Mouse (Mus musculus) heart, postnatal 0 days (tissue): ENCODE data around the gene Mgll. TPM values are rescaled to one million over a fixed set of nuclear protein-coding genes. Genes with fewer than 3 reads are reported as not detected.
A peak's percentile ranks its signal among the peaks of the same experiment; 100 is the strongest.

Experiments
- ATAC-seq: fragments of 200-750 bp; cut with Nextera tagmentation; 2 replicates; pipeline ENCODE4 v1.8.0; 2017; ENCODE audit warnings: low read depth, moderate number of reproducible peaks, moderate library complexity; ENCODE audit not compliant: insufficient read depth
- DNase-seq: peaks from one replicate; pipeline ENCODE4 v3.0.0-alpha.2; 2016; ENCODE audit warnings: low spot score
- H3K27ac ChIP-seq: fragments of 300-500 bp; sonication (generic); 2 replicates; pipeline ENCODE4 v1.5.1; 2014; ENCODE audit warnings: low read depth, mild to moderate bottlenecking
- H3K27me3 ChIP-seq: fragments of 300-500 bp; sonication (generic); 2 replicates; pipeline ENCODE4 v1.6.1; 2014; ENCODE audit warnings: low read length, mixed read lengths; ENCODE audit not compliant: control insufficient read depth, insufficient read depth
- H3K36me3 ChIP-seq: fragments of 300-500 bp; sonication (generic); replicated peaks from 2 replicates; pipeline ENCODE4 v1.6.1; 2014; ENCODE audit warnings: low read length, mixed read lengths; ENCODE audit not compliant: control insufficient read depth, insufficient read depth
- H3K4me1 ChIP-seq: fragments of 300-500 bp; sonication (generic); 2 replicates; pipeline ENCODE4 v1.6.1; 2014; ENCODE audit warnings: antibody characterized with exemption; ENCODE audit not compliant: control insufficient read depth, insufficient read depth
- H3K4me2 ChIP-seq: fragments of 300-500 bp; sonication (generic); 2 replicates; pipeline ENCODE4 v1.6.1; 2014; ENCODE audit warnings: low read depth, mild to moderate bottlenecking, low read length, moderate library complexity
- H3K4me3 ChIP-seq: fragments of 300-500 bp; sonication (generic); 2 replicates; pipeline ENCODE4 v1.5.1; 2014; ENCODE audit warnings: low read depth, low read length
- H3K9ac ChIP-seq: fragments of 300-500 bp; sonication (generic); replicated peaks from 2 replicates; pipeline ENCODE4 v1.6.1; 2014; ENCODE audit warnings: low read depth, low read length, mixed read lengths
- H3K9me3 ChIP-seq: fragments of 300-500 bp; sonication (generic); replicated peaks from 2 replicates; pipeline ENCODE4 v1.6.1; 2016; ENCODE audit warnings: low read length; ENCODE audit not compliant: control insufficient read depth
- CTCF ChIP-seq: IDR thresholded peaks from 2 replicates; pipeline ENCODE4 v1.5.1; 2016; ENCODE audit warnings: antibody characterized with exemption, control low read depth, low read depth
- EP300 ChIP-seq: IDR thresholded peaks from 2 replicates; pipeline ENCODE4 v1.6.1; 2016; ENCODE audit warnings: antibody characterized with exemption, low read depth
- WGBS: fragments of 180-500 bp; shearing (Covaris S2); extraction: QIAGEN DNeasy Blood & Tissue Kit; methylation state at CpG from one replicate; pipeline ENCODE4 v1.1.7; 2014; 5-methylcytosine and 5-hydroxymethylcytosine counted together
- polyA plus RNA-seq: library from polyadenylated mRNA; unstranded; fragments of >200 nt; fragmentation: Nextera tagmentation; extraction: Ambion mirVana; gene quantifications from 2 replicates; pipeline ENCODE4 v1.2.1, GENCODE M21; 2015
- total RNA-seq: library from RNA; depleted of rRNA; stranded (reverse); fragments of >200 nt; gene quantifications from 2 replicates; pipeline ENCODE4 v1.2.3, GENCODE M21; 2014; ENCODE audit warnings: low replicate concordance

Mgll gene
- total and polyA plus RNA-seq, 2 experiments from 2014 or later = 134 to 147 TPM

GRCm38 (mm10) chr6:88809091-88810037, 85.2 kb downstream of the Mgll start:
- TF ChIP-seq EP300 (no peak), CTCF (no peak)
- H3K27ac ChIP-seq = 0 out of 2 replicates have a peak overlapping the region, but pooled peaks have one; percentile 6
- WGBS = 46% methylated on average over 23 of the region's 23 CpGs

GRCm38 (mm10) chr6:88810291-88810690, 86.1 kb downstream of the Mgll start:
- ATAC-seq = no peak
- Histone ChIP-seq H3K4me1 (peaks cover 20% of the 10 kb centered on the region), H3K27ac (0 out of 2 replicates have a peak overlapping the region, but pooled peaks have one; percentile 6), H3K9me3 (no peaks in the 10 kb centered on the region), H3K4me2 (no peak overlapping the region), H3K9ac (no peak overlapping the region), H3K27me3 (no peaks in the 10 kb centered on the region), H3K4me3 (no peak overlapping the region), H3K36me3 (peaks cover 9% of the 10 kb centered on the region; the same call in 1 of the 2 replicates)
- TF ChIP-seq EP300 (no peak), CTCF (no peak)
- no peak for DNase-seq
- 86% methylated on average over 3 of the region's 3 CpGs for WGBS

More at GRCm38 (mm10) chr6:88809091-88810037, 85.2 kb downstream of the Mgll start:
- no peak overlapping the region for H3K9ac ChIP-seq
- ATAC-seq (peak; percentile 21; the same call in 1 of the 2 replicates), DNase-seq (no peak)
- H3K4me2 ChIP-seq = no peak overlapping the region
- H3K9me3 ChIP-seq = no peaks in the 10 kb centered on the region
- no peak overlapping the region for H3K4me3 ChIP-seq
- peaks cover 22% of the 10 kb centered on the region for H3K4me1 ChIP-seq
- H3K36me3 ChIP-seq = peaks cover 8% of the 10 kb centered on the region; the same call in 1 of the 2 replicates
- no peaks in the 10 kb centered on the region for H3K27me3 ChIP-seq

DNA sequence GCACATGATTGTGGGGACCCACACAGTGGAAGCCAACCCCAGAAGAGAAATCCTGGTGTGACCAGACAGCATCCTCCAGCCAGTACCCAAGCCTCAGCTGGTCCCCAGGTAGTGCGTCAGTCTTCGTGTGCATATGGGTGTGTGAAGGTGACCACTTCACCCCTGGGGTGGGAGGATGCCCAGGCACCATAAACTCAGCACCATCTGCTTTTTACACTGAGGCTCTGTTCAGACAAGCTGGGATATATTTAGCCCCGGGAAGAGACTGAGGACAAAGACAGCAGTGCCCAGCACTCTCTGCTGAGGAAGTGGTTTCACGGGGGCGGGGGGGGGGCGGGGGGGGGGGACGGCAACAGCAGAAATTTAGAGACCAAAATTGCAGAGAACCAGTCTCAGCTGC, 87.2 kb downstream of the Mgll start:
- Histone ChIP-seq H3K27me3 (no peaks in the 10 kb centered on the region), H3K9ac (no peak overlapping the region), H3K4me3 (no peak overlapping the region), H3K27ac (peak overlapping the region; percentile 48; the same call in 1 of the 2 replicates), H3K9me3 (no peaks in the 10 kb centered on the region), H3K36me3 (peaks cover 9% of the 10 kb centered on the region; the same call in 1 of the 2 replicates), H3K4me1 (peaks cover 20% of the 10 kb centered on the region), H3K4me2 (no peak overlapping the region)
- TF ChIP-seq EP300 = no peak
- TF ChIP-seq CTCF = no peak
- WGBS = 18% methylated on average over 7 of the region's 7 CpGs
- no peak for DNase-seq
- no peak for ATAC-seq

DNA sequence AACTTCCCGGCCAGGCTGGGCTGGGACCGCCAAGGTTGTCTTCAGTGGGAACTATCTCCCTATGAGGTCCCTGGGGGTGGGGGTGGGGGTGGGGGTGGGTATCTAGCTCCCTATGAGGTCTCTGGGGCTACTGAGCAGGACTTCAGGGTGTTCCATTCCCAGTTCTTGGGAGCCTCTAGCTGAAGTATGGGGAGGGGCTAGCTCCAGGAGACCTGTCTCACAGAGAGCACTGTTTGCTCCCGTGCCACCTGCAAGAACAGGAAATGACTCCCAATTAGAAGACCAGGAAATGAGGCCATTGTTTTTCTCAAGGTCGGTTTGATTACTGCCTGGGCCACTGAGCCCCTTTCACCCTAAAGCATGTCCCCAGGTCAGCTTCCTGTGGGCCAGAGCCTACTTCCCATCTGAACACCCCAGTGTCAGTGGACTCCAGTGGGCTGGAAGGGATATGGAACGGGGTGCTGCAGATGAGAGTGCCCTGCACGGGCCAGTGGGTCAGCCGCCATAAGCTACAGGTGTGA, 87.7 kb downstream of the Mgll start:
- Histone ChIP-seq H3K4me3 (no peak overlapping the region), H3K9ac (no peak overlapping the region), H3K36me3 (peaks cover 9% of the 10 kb centered on the region; the same call in 1 of the 2 replicates), H3K4me1 (peaks cover 20% of the 10 kb centered on the region), H3K9me3 (no peaks in the 10 kb centered on the region), H3K4me2 (no peak overlapping the region), H3K27ac (peak overlapping the region; percentile 2; the same call in 1 of the 2 replicates), H3K27me3 (no peaks in the 10 kb centered on the region)
- TF ChIP-seq EP300 (no peak), CTCF (no peak)
- WGBS = 51% methylated on average over 7 of the region's 7 CpGs
- DNase-seq (no peak), ATAC-seq (peak; percentile 18; the same call in 1 of the 2 replicates)

- DNase-seq = peak; percentile 40
- Histone ChIP-seq H3K4me2 (no peak overlapping the region), H3K9ac (no peak overlapping the region), H3K27ac (no peak overlapping the region), H3K27me3 (no peaks in the 10 kb centered on the region), H3K9me3 (no peaks in the 10 kb centered on the region), H3K36me3 (peaks cover 9% of the 10 kb centered on the region; the same call in 1 of the 2 replicates), H3K4me1 (peaks cover 20% of the 10 kb centered on the region), H3K4me3 (no peak overlapping the region)
- WGBS = 73% methylated on average over 3 of the region's 3 CpGs
- TF ChIP-seq EP300 = no peak
- peak; percentile 71 for TF ChIP-seq CTCF
- ATAC-seq = no peak
Measured at GRCm38 (mm10) chr6:88812886-88813285, 88.7 kb downstream of the Mgll start.
